In genomic region chr3:126667451-126667850, GRCm38 (mm10) we compare ENCODE assay signal across 8 mouse cellular contexts.
DNase-seq lines count a peak whose midpoint lies in the region; ATAC-seq and TF ChIP-seq lines count a peak whose summit lies in the region.

No protein-coding gene starts in this region.

- TF ChIP-seq POLR2A in cerebellum, adult 2 months (IDR thresholded peaks at IDR 0.05; ENCODE audit: borderline replicate concordance, insufficient read depth, low read length), result no peak

- peak overlapping the region; percentile 17; the same call in 1 of the 2 replicates for H3K27ac ChIP-seq in forebrain, embryonic 13.5 days
- no peak overlapping the region for H3K27ac ChIP-seq in forebrain, embryonic 11.5 days (ENCODE audit: low read depth, low read length)
- H3K27ac ChIP-seq in cerebellum, adult 2 months (ENCODE audit: insufficient read depth, low read length), result peak overlapping the region; percentile 18; the same call in 1 of the 2 replicates
- peak overlapping the region; percentile 50; the same call in 1 of the 2 replicates for H3K27ac ChIP-seq in gastrocnemius, adult 2 months
- no peak overlapping the region for H3K27ac ChIP-seq in hindbrain, embryonic 16.5 days (ENCODE audit: low read depth, low read length)
- peak overlapping the region; percentile 39 for H3K27ac ChIP-seq in neural tube, embryonic 13.5 days (replicated peaks)

- intact Hi-C loops in gastrocnemius, adult 2 months (cut with DNase I), result no loop called here
- intact Hi-C loops in left cerebral cortex, postnatal 14 days (cut with DNase I), result no loop called here

- no peak overlapping the region for H3K4me3 ChIP-seq in forebrain, embryonic 13.5 days
- H3K4me3 ChIP-seq in forebrain, embryonic 11.5 days (ENCODE audit: low read depth, low read length), result no peak overlapping the region
- H3K4me3 ChIP-seq in cerebellum, adult 2 months (replicated peaks; ENCODE audit: insufficient read depth, low read depth, low read length), result no peak overlapping the region
- H3K4me3 ChIP-seq in gastrocnemius, adult 2 months, result peak overlapping the region; percentile 5; the same call in 1 of the 2 replicates
- no peak overlapping the region for H3K4me3 ChIP-seq in hindbrain, embryonic 16.5 days (ENCODE audit: low read length)
- no peak overlapping the region for H3K4me3 ChIP-seq in neural tube, embryonic 13.5 days

- H3K27me3 ChIP-seq in forebrain, embryonic 13.5 days, result no peaks in the 10 kb centered on the region
- H3K27me3 ChIP-seq in forebrain, embryonic 11.5 days (ENCODE audit: control insufficient read depth, insufficient read depth, low read length), result no peaks in the 10 kb centered on the region
- H3K27me3 ChIP-seq in cerebellum, adult 2 months (ENCODE audit: control insufficient read depth, insufficient read depth, low read length), result no peaks in the 10 kb centered on the region
- H3K27me3 ChIP-seq in hindbrain, embryonic 16.5 days (replicated peaks; ENCODE audit: control insufficient read depth, insufficient read depth, low read length), result no peaks in the 10 kb centered on the region
- no peaks in the 10 kb centered on the region for H3K27me3 ChIP-seq in neural tube, embryonic 13.5 days

- H3K36me3 ChIP-seq in forebrain, embryonic 13.5 days (ENCODE audit: poor library complexity, severe bottlenecking), result no peaks in the 10 kb centered on the region
- no peaks in the 10 kb centered on the region for H3K36me3 ChIP-seq in forebrain, embryonic 11.5 days (ENCODE audit: control insufficient read depth, insufficient read depth, low read length)
- no peaks in the 10 kb centered on the region for H3K36me3 ChIP-seq in hindbrain, embryonic 16.5 days (ENCODE audit: control insufficient read depth, insufficient read depth, low read length)
- H3K36me3 ChIP-seq in neural tube, embryonic 13.5 days, result no peaks in the 10 kb centered on the region

- WGBS in forebrain, embryonic 13.5 days, result 71% methylated on average over 7 of the region's 7 CpGs
- 83% methylated on average over 7 of the region's 7 CpGs for WGBS in forebrain, embryonic 11.5 days
- 23% methylated on average over 7 of the region's 7 CpGs for WGBS in cerebellum, adult 2 months
- WGBS in hindbrain, embryonic 16.5 days, result 48% methylated on average over 7 of the region's 7 CpGs
- 57% methylated on average over 7 of the region's 7 CpGs for WGBS in neural tube, embryonic 13.5 days

- no peak for TF ChIP-seq CTCF in cerebellum, adult 2 months (IDR thresholded peaks at IDR 0.05; ENCODE audit: borderline replicate concordance, insufficient read depth, low read depth, low read length)
- no peak for TF ChIP-seq CTCF in gastrocnemius, adult 2 months (IDR thresholded peaks at IDR 0.05)

- ATAC-seq in forebrain, embryonic 13.5 days, result peak; percentile 82
- no peak; the same call in 1 of the 2 replicates for ATAC-seq in forebrain, embryonic 11.5 days (replicated peaks; ENCODE audit: low FRiP score)
- peak; percentile 69 for ATAC-seq in hindbrain, embryonic 16.5 days
- peak; percentile 80 for ATAC-seq in neural tube, embryonic 13.5 days (ENCODE audit: low read depth)

- H3K4me2 ChIP-seq in forebrain, embryonic 13.5 days, result no peak overlapping the region
- H3K4me2 ChIP-seq in forebrain, embryonic 11.5 days (ENCODE audit: low read depth, low read length, severe bottlenecking), result no peak overlapping the region
- H3K4me2 ChIP-seq in hindbrain, embryonic 16.5 days (ENCODE audit: low read length), result no peak overlapping the region
- H3K4me2 ChIP-seq in neural tube, embryonic 13.5 days, result no peak overlapping the region

- DNase-seq in forebrain, embryonic 11.5 days (ENCODE audit: low spot score), result no peak
- peak; percentile 64 to 72 for DNase-seq in cerebellum, adult 2 months
- DNase-seq in gastrocnemius, adult 2 months, result peak; percentile 67
- DNase-seq in left cerebral cortex, postnatal 14 days (ENCODE audit: low spot score in 2 of 2), result peak; percentile 32 to 63
- no peak for DNase-seq in thymus, postnatal 4 days

- no peaks in the 10 kb centered on the region for H3K9me3 ChIP-seq in forebrain, embryonic 13.5 days (replicated peaks)
- no peaks in the 10 kb centered on the region for H3K9me3 ChIP-seq in forebrain, embryonic 11.5 days (ENCODE audit: control insufficient read depth, low read length)
- H3K9me3 ChIP-seq in hindbrain, embryonic 16.5 days (ENCODE audit: control insufficient read depth, low read length), result no peaks in the 10 kb centered on the region
- H3K9me3 ChIP-seq in neural tube, embryonic 13.5 days, result no peaks in the 10 kb centered on the region

- H3K9ac ChIP-seq in forebrain, embryonic 13.5 days, result no peak overlapping the region
- no peak overlapping the region for H3K9ac ChIP-seq in forebrain, embryonic 11.5 days (ENCODE audit: low read length)
- no peak overlapping the region for H3K9ac ChIP-seq in hindbrain, embryonic 16.5 days (ENCODE audit: low read depth, low read length)
- H3K9ac ChIP-seq in neural tube, embryonic 13.5 days, result no peak overlapping the region

- peaks cover 31% of the 10 kb centered on the region for H3K4me1 ChIP-seq in forebrain, embryonic 13.5 days
- H3K4me1 ChIP-seq in forebrain, embryonic 11.5 days (replicated peaks; ENCODE audit: control insufficient read depth, insufficient read depth, low read length), result peaks cover 4% of the 10 kb centered on the region; the same call in 1 of the 2 replicates
- H3K4me1 ChIP-seq in cerebellum, adult 2 months (ENCODE audit: control insufficient read depth, insufficient read depth, low read length), result peaks cover 23% of the 10 kb centered on the region; the same call in 1 of the 2 replicates
- H3K4me1 ChIP-seq in hindbrain, embryonic 16.5 days (ENCODE audit: control insufficient read depth, insufficient read depth, low read depth, low read length), result peaks cover 25% of the 10 kb centered on the region
- H3K4me1 ChIP-seq in neural tube, embryonic 13.5 days (replicated peaks), result peaks cover 37% of the 10 kb centered on the region

Comparison
In these comparisons a context has a peak if more than half of its experiments do, and no peak if none do; other contexts are left out.
1. H3K27ac ChIP-seq: peak in forebrain, embryonic 13.5 days (single experiment), cerebellum, adult 2 months (single experiment), gastrocnemius, adult 2 months (single experiment) and neural tube, embryonic 13.5 days (single experiment); none in forebrain, embryonic 11.5 days (single experiment) and hindbrain, embryonic 16.5 days (single experiment).
2. DNase-seq: peak in cerebellum, adult 2 months (2 of 2), gastrocnemius, adult 2 months (single experiment) and left cerebral cortex, postnatal 14 days (2 of 2); none in forebrain, embryonic 11.5 days (single experiment) and thymus, postnatal 4 days (single experiment).